Mouse (Mus musculus) retina, postnatal 1 day (tissue): ENCODE measurements around the gene Kdf1.
"Not testable (repeated sequence)": the region's sequence is repeated elsewhere in the genome, so short reads cannot be mapped to it uniquely, and the experiment has no call there.

Experiments used
- DNase-seq: peaks from one replicate; pipeline ENCODE4 v3.0.0-alpha.2; 2012

Gene Kdf1

GRCm38 (mm10) chr4:133496738-133497445 lies 21.9 kb upstream of the Kdf1 start:
- DNase-seq, result no peak

GRCm38 (mm10) chr4:133497461-133498159 lies 21.2 kb upstream of the Kdf1 start:
- peak; percentile 45 for DNase-seq

GRCm38 (mm10) chr4:133498160-133498724 lies 20.5 kb upstream of the Kdf1 start, which contains the start of gene Trnp1:
Gene Trnp1 (minus strand): TSS chr4:133498550.
- peak; percentile 91 for DNase-seq

GRCm38 (mm10) chr4:133501514-133501913 lies 17.2 kb upstream of the Kdf1 start:
- no peak for DNase-seq

GRCm38 (mm10) chr4:133504300-133504699 lies 14.5 kb upstream of the Kdf1 start:
- no peak for DNase-seq

- no peak for DNase-seq
These were observed 13.8 kb upstream of the Kdf1 start for GRCm38 (mm10) chr4:133504755-133505485.

- DNase-seq, result no peak
These were observed 12.2 kb upstream of the Kdf1 start for GRCm38 (mm10) chr4:133506573-133506972.

GRCm38 (mm10) chr4:133508990-133509389 lies 9.8 kb upstream of the Kdf1 start:
- no peak for DNase-seq

GRCm38 (mm10) chr4:133511050-133511449 lies 7.7 kb upstream of the Kdf1 start:
- no peak for DNase-seq

GRCm38 (mm10) chr4:133512511-133512910 lies 6.3 kb upstream of the Kdf1 start:
- not testable (repeated sequence) for DNase-seq

GRCm38 (mm10) chr4:133512972-133513371 lies 5.8 kb upstream of the Kdf1 start:
- peak; percentile 84 for DNase-seq

GRCm38 (mm10) chr4:133519369-133519665 lies 554 bp downstream of the Kdf1 start:
- DNase-seq, result no peak

GRCm38 (mm10) chr4:133521502-133521901 lies 2.7 kb downstream of the Kdf1 start:
- DNase-seq, result no peak

GRCm38 (mm10) chr4:133527788-133528187 lies 9.0 kb downstream of the Kdf1 start:
- no peak for DNase-seq

- no peak for DNase-seq
These were observed 14.0 kb downstream of the Kdf1 start for GRCm38 (mm10) chr4:133532777-133533176.

- no peak for DNase-seq
These were observed 17.3 kb downstream of the Kdf1 start for GRCm38 (mm10) chr4:133536081-133536480.

GRCm38 (mm10) chr4:133536652-133537051 lies 17.9 kb downstream of the Kdf1 start:
- no peak for DNase-seq

GRCm38 (mm10) chr4:133545272-133546231 lies 26.8 kb downstream of the Kdf1 start, which contains the start of gene Nudc:
Gene Nudc (minus strand): TSS chr4:133545996.
- DNase-seq, result peak; percentile 98

GRCm38 (mm10) chr4:133552029-133552428 lies 33.3 kb downstream of the Kdf1 start:
- DNase-seq, result no peak

- DNase-seq, result no peak
These were observed 34.1 kb downstream of the Kdf1 start, which contains the start of gene Nr0b2 for GRCm38 (mm10) chr4:133552768-133553447. Gene Nr0b2 (plus strand): TSS chr4:133553376.
